Mouse (Mus musculus) G1E (cell line): Measurements from ENCODE around the gene Gnai3.

Experiments used
- GATA1 ChIP-seq: IDR thresholded peaks from 2 replicates; pipeline ENCODE4 v1.6.1; 2012; ENCODE audit warnings: borderline replicate concordance, low read length, inconsistent platforms, mixed read lengths
- POLR2AphosphoS5 ChIP-seq: IDR thresholded peaks from 2 replicates; pipeline ENCODE4 v1.6.1; 2012; ENCODE audit warnings: low read depth, low read length, inconsistent platforms; ENCODE audit not compliant: insufficient replicate concordance

DNA sequence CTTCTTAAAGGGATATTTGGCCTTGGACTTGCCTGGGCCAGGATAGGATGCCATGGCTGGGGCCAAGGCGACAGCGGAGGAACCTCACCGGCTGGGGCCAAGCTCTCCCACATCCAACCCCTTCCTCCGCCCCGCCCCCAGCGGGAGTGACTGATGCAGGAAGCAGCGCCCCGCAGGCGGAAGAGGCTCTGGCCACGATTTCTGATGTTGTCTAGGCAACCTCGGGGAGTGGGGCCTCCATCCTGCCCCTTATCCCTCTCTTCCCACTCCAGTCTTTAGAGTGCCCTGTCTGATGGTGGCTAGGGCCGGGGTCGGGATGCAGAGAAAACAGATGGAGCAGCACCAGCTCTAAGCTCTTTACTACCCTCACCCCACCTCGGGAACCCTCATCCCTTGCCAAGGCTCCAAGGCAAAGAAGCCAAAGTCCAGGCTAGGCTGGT lies 60.6 kb downstream of the Gnai3 start:
- TF ChIP-seq GATA1 (no peak), POLR2AphosphoS5 (no peak)
